Mouse (Mus musculus): ENCODE measurements around the gene Evi2b. TPM values are rescaled to one million over a fixed set of nuclear protein-coding genes. Genes with fewer than 3 reads are reported as not detected.

Gene Evi2b
- total and polyA plus RNA-seq, 3 experiments: 1.3 to 33.3 (median 8.0) TPM

GRCm38 (mm10) chr11:79519878-79520291 lies 3.7 kb downstream of the Evi2b start:
- H3K27me3 ChIP-seq (ENCODE audit: insufficient read depth, low read length): no peaks in the 10 kb centered on the region
- TF ChIP-seq GATA1 (IDR thresholded peaks at IDR 0.05; ENCODE audit: borderline replicate concordance, low read length): no peak
- TF ChIP-seq GATA2 (IDR thresholded peaks at IDR 0.05; ENCODE audit: borderline replicate concordance, low read depth, low read length): no peak
- no peak for TF ChIP-seq TAL1 (conservative IDR thresholded peaks at IDR 0.05; ENCODE audit: low read depth, low read length)
- no peak for TF ChIP-seq CTCF (IDR thresholded peaks at IDR 0.05; ENCODE audit: low read depth, low read length)
- no peak for TF ChIP-seq POLR2AphosphoS5 (IDR thresholded peaks at IDR 0.05; ENCODE audit: insufficient replicate concordance, low read depth, low read length)
- 0 out of 2 replicates have a peak, but pooled peaks cover 3% of the 10 kb centered on the region for H3K4me1 ChIP-seq (ENCODE audit: insufficient read depth, low read depth, low read length)
- H3K36me3 ChIP-seq (replicated peaks): peaks cover 17% of the 10 kb centered on the region
- no peaks in the 10 kb centered on the region for H3K9me3 ChIP-seq (replicated peaks)
- DNase-seq (ENCODE audit: low spot score): peak; percentile 21
- H3K4me3 ChIP-seq (ENCODE audit: low read depth, low read length): no peak overlapping the region
- peak; percentile 45; the same call in 1 of the 2 replicates for ATAC-seq (ENCODE audit: extremely low read depth, insufficient number of reproducible peaks, low FRiP score, poor library complexity, severe bottlenecking)

- H3K36me3 ChIP-seq (replicated peaks): peaks cover 18% of the 10 kb centered on the region
- ATAC-seq (ENCODE audit: extremely low read depth, insufficient number of reproducible peaks, low FRiP score, poor library complexity, severe bottlenecking): no peak
These were observed 4.3 kb downstream of the Evi2b start for GRCm38 (mm10) chr11:79519299-79519698.

GRCm38 (mm10) chr11:79515798-79516197 lies 7.8 kb downstream of the Evi2b start:
- TF ChIP-seq GATA2 (IDR thresholded peaks at IDR 0.05; ENCODE audit: borderline replicate concordance, low read depth, low read length) (no peak), TAL1 (conservative IDR thresholded peaks at IDR 0.05; ENCODE audit: low read depth, low read length) (no peak), POLR2AphosphoS5 (IDR thresholded peaks at IDR 0.05; ENCODE audit: insufficient replicate concordance, low read depth, low read length) (no peak), CTCF (IDR thresholded peaks at IDR 0.05; ENCODE audit: low read depth, low read length) (no peak), GATA1 (IDR thresholded peaks at IDR 0.05; ENCODE audit: borderline replicate concordance, low read length) (no peak)
- DNase-seq (ENCODE audit: low spot score) (no peak), ATAC-seq (ENCODE audit: extremely low read depth, insufficient number of reproducible peaks, low FRiP score, poor library complexity, severe bottlenecking) (no peak)
- H3K27me3 ChIP-seq (ENCODE audit: insufficient read depth, low read length): no peaks in the 10 kb centered on the region
- no peaks in the 10 kb centered on the region for H3K9me3 ChIP-seq (replicated peaks)
- peaks cover 17% of the 10 kb centered on the region for H3K36me3 ChIP-seq (replicated peaks)
- H3K4me3 ChIP-seq (ENCODE audit: low read depth, low read length): no peak overlapping the region
- H3K4me1 ChIP-seq (ENCODE audit: insufficient read depth, low read depth, low read length): 0 out of 2 replicates have a peak, but pooled peaks cover 2% of the 10 kb centered on the region

More at GRCm38 (mm10) chr11:79519299-79519698, 4.3 kb downstream of the Evi2b start:
- Histone ChIP-seq H3K9me3 (replicated peaks) (no peaks in the 10 kb centered on the region), H3K4me1 (ENCODE audit: insufficient read depth, low read depth, low read length) (0 out of 2 replicates have a peak, but pooled peaks cover 3% of the 10 kb centered on the region), H3K27me3 (ENCODE audit: insufficient read depth, low read length) (no peaks in the 10 kb centered on the region), H3K4me3 (ENCODE audit: low read depth, low read length) (no peak overlapping the region)
- TF ChIP-seq TAL1 (conservative IDR thresholded peaks at IDR 0.05; ENCODE audit: low read depth, low read length): no peak
- no peak for TF ChIP-seq GATA2 (IDR thresholded peaks at IDR 0.05; ENCODE audit: borderline replicate concordance, low read depth, low read length)
- no peak for TF ChIP-seq CTCF (IDR thresholded peaks at IDR 0.05; ENCODE audit: low read depth, low read length)
- DNase-seq (ENCODE audit: low spot score): no peak

GRCm38 (mm10) chr11:79515331-79515730 lies 8.2 kb downstream of the Evi2b start:
- H3K36me3 ChIP-seq (replicated peaks): peaks cover 17% of the 10 kb centered on the region
- DNase-seq (ENCODE audit: low spot score): no peak
- H3K4me1 ChIP-seq (ENCODE audit: insufficient read depth, low read depth, low read length): no peaks in the 10 kb centered on the region
- H3K9me3 ChIP-seq (replicated peaks): no peaks in the 10 kb centered on the region
- no peak overlapping the region for H3K4me3 ChIP-seq (ENCODE audit: low read depth, low read length)
- no peak for ATAC-seq (ENCODE audit: extremely low read depth, insufficient number of reproducible peaks, low FRiP score, poor library complexity, severe bottlenecking)
- TF ChIP-seq TAL1 (conservative IDR thresholded peaks at IDR 0.05; ENCODE audit: low read depth, low read length) (no peak), CTCF (IDR thresholded peaks at IDR 0.05; ENCODE audit: low read depth, low read length) (no peak), POLR2AphosphoS5 (IDR thresholded peaks at IDR 0.05; ENCODE audit: insufficient replicate concordance, low read depth, low read length) (no peak), GATA2 (IDR thresholded peaks at IDR 0.05; ENCODE audit: borderline replicate concordance, low read depth, low read length) (no peak), GATA1 (IDR thresholded peaks at IDR 0.05; ENCODE audit: borderline replicate concordance, low read length) (no peak)
- H3K27me3 ChIP-seq (ENCODE audit: insufficient read depth, low read length): no peaks in the 10 kb centered on the region

- no peak for TF ChIP-seq CTCF (IDR thresholded peaks at IDR 0.05; ENCODE audit: low read depth, low read length)
- no peak for TF ChIP-seq TAL1 (conservative IDR thresholded peaks at IDR 0.05; ENCODE audit: low read depth, low read length)
- no peak for TF ChIP-seq GATA1 (IDR thresholded peaks at IDR 0.05; ENCODE audit: borderline replicate concordance, low read length)
- no peak for TF ChIP-seq GATA2 (IDR thresholded peaks at IDR 0.05; ENCODE audit: borderline replicate concordance, low read depth, low read length)
- TF ChIP-seq POLR2AphosphoS5 (IDR thresholded peaks at IDR 0.05; ENCODE audit: insufficient replicate concordance, low read depth, low read length): no peak
- H3K36me3 ChIP-seq (replicated peaks): peaks cover 17% of the 10 kb centered on the region
- no peaks in the 10 kb centered on the region for H3K9me3 ChIP-seq (replicated peaks)
- no peak for ATAC-seq (ENCODE audit: extremely low read depth, insufficient number of reproducible peaks, low FRiP score, poor library complexity, severe bottlenecking)
- no peaks in the 10 kb centered on the region for H3K4me1 ChIP-seq (ENCODE audit: insufficient read depth, low read depth, low read length)
- no peak overlapping the region for H3K4me3 ChIP-seq (ENCODE audit: low read depth, low read length)
- no peaks in the 10 kb centered on the region for H3K27me3 ChIP-seq (ENCODE audit: insufficient read depth, low read length)
- no peak for DNase-seq (ENCODE audit: low spot score)
These were observed 11.6 kb downstream of the Evi2b start for GRCm38 (mm10) chr11:79511970-79512369.

- H3K9me3 ChIP-seq (replicated peaks): no peaks in the 10 kb centered on the region
- H3K4me3 ChIP-seq (ENCODE audit: low read depth, low read length): no peak overlapping the region
- no peaks in the 10 kb centered on the region for H3K27me3 ChIP-seq (ENCODE audit: insufficient read depth, low read length)
- ATAC-seq (ENCODE audit: extremely low read depth, insufficient number of reproducible peaks, low FRiP score, poor library complexity, severe bottlenecking): no peak
- H3K36me3 ChIP-seq (replicated peaks): peaks cover 14% of the 10 kb centered on the region
- H3K4me1 ChIP-seq (ENCODE audit: insufficient read depth, low read depth, low read length): no peaks in the 10 kb centered on the region
- no peak for DNase-seq (ENCODE audit: low spot score)
- TF ChIP-seq POLR2AphosphoS5 (IDR thresholded peaks at IDR 0.05; ENCODE audit: insufficient replicate concordance, low read depth, low read length): no peak
- TF ChIP-seq GATA2 (IDR thresholded peaks at IDR 0.05; ENCODE audit: borderline replicate concordance, low read depth, low read length): no peak
- TF ChIP-seq GATA1 (IDR thresholded peaks at IDR 0.05; ENCODE audit: borderline replicate concordance, low read length): no peak
- TF ChIP-seq CTCF (IDR thresholded peaks at IDR 0.05; ENCODE audit: low read depth, low read length): no peak
- TF ChIP-seq TAL1 (conservative IDR thresholded peaks at IDR 0.05; ENCODE audit: low read depth, low read length): no peak
These were observed 19.1 kb downstream of the Evi2b start for GRCm38 (mm10) chr11:79504506-79504905.
